Mouse (Mus musculus) megakaryocyte, embryonic 14.5 days (primary cell): Measurements from ENCODE around the gene Rcor1. TPM values are rescaled to one million over a fixed set of nuclear protein-coding genes. Genes with fewer than 3 reads are reported as not detected.

Source experiments
- H3K27me3 ChIP-seq: replicated peaks from 2 replicates; pipeline ENCODE3; 2012; ENCODE audit warnings: inconsistent platforms
- H3K36me3 ChIP-seq: replicated peaks from 2 replicates; pipeline ENCODE3; 2012; ENCODE audit warnings: low read length, inconsistent platforms, mixed read lengths
- H3K4me1 ChIP-seq: 2 replicates; pipeline ENCODE4 v1.6.1; 2012; ENCODE audit warnings: inconsistent platforms
- H3K4me3 ChIP-seq: replicated peaks from 2 replicates; pipeline ENCODE3; 2012; ENCODE audit warnings: moderate library complexity, mild to moderate bottlenecking, inconsistent platforms
- H3K9me3 ChIP-seq: 2 replicates; pipeline ENCODE4 v1.6.1; 2012; ENCODE audit warnings: inconsistent platforms
- FLI1 ChIP-seq: IDR thresholded peaks from 2 replicates; pipeline ENCODE4 v1.6.1; 2012; ENCODE audit warnings: low read length, inconsistent platforms, mixed read lengths
- GATA1 ChIP-seq: IDR thresholded peaks from 3 replicates; pipeline ENCODE4 v1.6.1; 2012; ENCODE audit warnings: mixed read lengths, low read length, inconsistent platforms, borderline replicate concordance
- polyA plus RNA-seq: library from polyadenylated mRNA; stranded (reverse); fragments of >175 nt; gene quantifications from 2 replicates; pipeline ENCODE4 v1.2.3, GENCODE M21; 2012; ENCODE audit warnings: low replicate concordance; ENCODE audit not compliant: insufficient read depth

Gene Rcor1
- polyA plus RNA-seq, 1 experiment, result 2.9 TPM

DNA sequence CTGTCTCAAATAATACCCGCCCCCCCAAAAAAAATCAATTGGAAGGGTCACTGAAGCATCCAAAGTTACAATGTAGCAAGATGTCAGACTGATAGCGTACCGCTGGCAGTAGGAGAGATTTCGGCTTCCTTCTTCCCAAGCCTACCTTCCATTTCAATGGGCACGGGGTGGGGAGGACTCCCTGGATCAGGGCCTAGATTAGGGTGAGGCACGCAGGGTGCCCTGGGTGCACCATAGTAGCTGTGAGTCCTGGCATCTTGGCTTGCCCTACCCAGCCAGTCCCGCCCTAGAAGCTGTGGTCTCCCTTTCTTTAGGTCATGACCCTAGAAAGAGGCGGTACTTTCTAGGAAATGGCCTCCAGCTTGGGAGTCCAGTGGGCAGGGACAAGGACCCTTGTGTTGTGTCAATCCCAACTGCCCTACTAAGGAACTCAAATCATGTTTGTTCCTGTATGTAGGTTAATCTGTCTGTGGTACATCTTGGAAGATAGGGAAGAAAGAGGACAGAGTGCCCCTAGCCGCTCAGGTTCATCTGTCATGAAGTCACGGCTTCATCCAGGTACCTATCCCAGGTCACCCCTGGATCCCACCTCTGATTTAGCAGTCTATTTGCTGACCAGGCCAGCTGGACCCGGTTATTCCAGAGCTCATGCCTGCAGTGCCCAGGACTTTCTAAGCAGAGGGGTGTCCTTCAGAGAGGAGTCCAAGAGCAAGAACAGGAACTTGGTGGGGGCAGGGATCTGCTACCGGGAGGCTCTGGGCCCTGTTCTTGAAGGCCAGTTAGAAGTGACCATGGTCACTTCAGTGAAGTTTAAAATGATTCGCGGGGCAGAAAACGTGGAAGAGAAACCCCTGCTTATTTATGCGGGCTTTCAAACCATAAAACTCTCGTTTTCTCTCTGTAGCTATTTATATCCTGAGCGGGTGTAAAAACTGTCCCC, 1.6 kb upstream of the Rcor1 start:
- Histone ChIP-seq H3K9me3 (no peaks in the 10 kb centered on the region), H3K27me3 (no peaks in the 10 kb centered on the region), H3K4me3 (peak overlapping the region; percentile 98), H3K4me1 (peaks cover 71% of the 10 kb centered on the region), H3K36me3 (peaks cover 4% of the 10 kb centered on the region)
- TF ChIP-seq GATA1 (no peak), FLI1 (no peak)

DNA sequence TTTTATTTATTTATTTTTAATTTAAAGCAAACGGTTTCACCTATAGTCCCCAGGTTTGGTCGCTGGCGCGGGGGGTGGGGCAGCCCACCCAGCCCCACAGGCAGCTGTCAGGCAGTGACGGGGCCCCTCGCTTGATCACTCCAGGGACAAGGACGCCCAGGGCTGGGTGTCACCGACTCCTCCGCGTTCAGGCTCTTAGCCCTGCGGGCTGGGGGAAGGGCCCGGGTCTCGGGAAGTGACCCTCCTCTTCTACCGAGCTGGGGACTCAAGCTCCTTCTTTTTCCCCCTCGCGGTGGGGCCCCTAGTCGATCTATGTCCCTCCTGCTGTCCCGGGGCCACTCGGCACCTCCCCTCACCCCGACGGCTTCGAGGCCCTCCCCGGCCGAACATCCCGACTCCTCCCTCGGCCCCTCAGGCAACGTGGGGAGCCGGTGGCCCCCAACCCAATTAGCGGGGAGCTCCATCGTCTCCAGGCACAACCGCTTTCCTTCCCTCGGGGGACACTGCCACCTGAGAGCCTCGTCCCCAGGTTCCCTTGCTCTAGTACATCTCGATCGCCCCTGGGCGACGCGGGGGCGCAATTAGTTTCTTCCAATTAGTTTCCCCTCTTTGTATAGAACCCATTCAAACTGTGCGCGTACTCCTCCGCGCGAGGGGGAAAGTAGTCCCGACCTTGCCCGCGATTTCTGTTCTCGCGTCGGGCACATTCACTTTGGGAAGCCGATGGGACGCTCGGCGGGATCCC, 748 bp upstream of the Rcor1 start:
- TF ChIP-seq FLI1 (no peak), GATA1 (no peak)
- Histone ChIP-seq H3K36me3 (peaks cover 10% of the 10 kb centered on the region), H3K4me3 (peak overlapping the region; percentile 98), H3K9me3 (no peaks in the 10 kb centered on the region), H3K27me3 (no peaks in the 10 kb centered on the region), H3K4me1 (peaks cover 73% of the 10 kb centered on the region)

DNA sequence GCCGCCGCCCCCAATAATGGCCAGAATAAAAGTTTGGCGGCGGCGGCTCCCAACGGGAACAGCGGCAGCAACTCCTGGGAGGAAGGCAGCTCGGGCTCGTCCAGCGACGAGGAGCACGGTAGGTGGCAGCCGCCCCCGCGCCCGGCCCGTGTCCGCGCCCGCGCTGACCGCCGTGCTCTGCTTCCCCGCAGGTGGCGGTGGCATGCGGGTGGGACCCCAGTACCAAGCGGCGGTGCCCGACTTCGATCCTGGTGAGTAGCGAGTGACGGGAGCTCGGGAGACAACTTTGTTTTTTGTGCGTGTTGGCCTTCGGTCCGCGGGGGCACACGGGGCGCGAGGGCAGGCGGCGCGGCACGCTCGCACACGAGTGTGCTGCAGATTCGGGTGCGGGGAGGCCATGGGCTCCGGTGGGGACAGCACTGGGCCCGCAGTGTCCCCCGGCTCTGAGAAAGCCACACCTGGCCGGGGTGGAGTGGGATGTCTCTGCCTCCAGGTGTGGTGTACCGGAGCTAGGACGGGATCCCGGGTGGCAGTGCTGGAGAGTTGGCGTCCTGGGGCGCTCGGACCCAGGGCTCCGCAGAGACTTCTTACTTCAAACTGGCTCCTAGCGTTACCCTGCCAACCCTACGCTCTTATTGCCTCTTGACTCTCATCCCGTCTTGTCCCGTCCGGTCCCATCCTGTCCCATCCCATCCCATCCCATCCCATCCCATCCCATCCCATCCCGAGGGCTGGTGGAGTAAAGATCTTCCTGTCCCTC, 800 bp downstream of the Rcor1 start:
- Histone ChIP-seq H3K9me3 (no peaks in the 10 kb centered on the region), H3K27me3 (no peaks in the 10 kb centered on the region), H3K4me1 (peaks cover 82% of the 10 kb centered on the region), H3K4me3 (peak overlapping the region; percentile 98), H3K36me3 (peaks cover 20% of the 10 kb centered on the region)
- TF ChIP-seq FLI1 (no peak), GATA1 (no peak)

DNA sequence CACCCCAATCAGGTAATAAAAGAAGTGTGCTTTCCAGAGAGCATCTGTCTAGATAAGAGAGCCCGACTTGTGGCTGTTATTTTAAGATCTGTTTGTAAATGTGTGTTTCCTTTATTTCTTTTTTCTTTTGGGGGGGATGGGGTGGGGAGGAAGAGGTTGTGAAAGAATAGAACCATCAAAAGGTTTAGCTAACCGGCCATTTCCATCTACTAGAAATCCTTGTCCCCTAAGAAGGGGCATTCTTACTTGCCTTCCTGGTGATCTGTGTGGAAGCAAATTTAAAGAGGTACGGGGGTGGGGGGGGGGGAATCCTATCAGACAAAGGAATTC, 1.3 kb downstream of the Rcor1 start:
- Histone ChIP-seq H3K4me1 (peaks cover 82% of the 10 kb centered on the region), H3K36me3 (peaks cover 20% of the 10 kb centered on the region), H3K9me3 (no peaks in the 10 kb centered on the region), H3K4me3 (peak overlapping the region; percentile 98), H3K27me3 (no peaks in the 10 kb centered on the region)
- TF ChIP-seq GATA1 (no peak), FLI1 (no peak)

DNA sequence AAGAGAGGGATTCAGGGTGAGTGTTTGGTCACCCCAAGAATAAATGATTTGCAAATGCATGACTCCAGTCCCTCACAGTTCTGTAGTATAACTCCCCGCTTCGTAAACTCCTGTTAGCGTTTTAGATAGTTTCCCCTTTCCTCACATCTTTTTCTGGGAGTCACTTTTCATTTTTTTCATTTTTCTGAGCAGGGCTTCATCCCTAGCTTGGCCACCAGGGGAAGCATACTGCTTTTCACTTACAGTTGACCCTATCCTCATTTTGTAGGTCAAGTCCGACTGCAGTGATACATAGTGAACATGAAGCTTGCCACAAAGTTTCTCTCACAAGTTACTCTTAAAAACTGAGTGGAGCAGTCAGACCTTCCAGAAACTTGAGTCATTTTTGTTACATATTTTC, 2.0 kb downstream of the Rcor1 start:
- H3K9me3 ChIP-seq, result no peaks in the 10 kb centered on the region
- no peaks in the 10 kb centered on the region for H3K27me3 ChIP-seq
- H3K4me1 ChIP-seq, result peaks cover 80% of the 10 kb centered on the region
- TF ChIP-seq GATA1, result no peak
- TF ChIP-seq FLI1, result no peak
- H3K4me3 ChIP-seq, result peak overlapping the region; percentile 98
- H3K36me3 ChIP-seq, result peaks cover 25% of the 10 kb centered on the region

DNA sequence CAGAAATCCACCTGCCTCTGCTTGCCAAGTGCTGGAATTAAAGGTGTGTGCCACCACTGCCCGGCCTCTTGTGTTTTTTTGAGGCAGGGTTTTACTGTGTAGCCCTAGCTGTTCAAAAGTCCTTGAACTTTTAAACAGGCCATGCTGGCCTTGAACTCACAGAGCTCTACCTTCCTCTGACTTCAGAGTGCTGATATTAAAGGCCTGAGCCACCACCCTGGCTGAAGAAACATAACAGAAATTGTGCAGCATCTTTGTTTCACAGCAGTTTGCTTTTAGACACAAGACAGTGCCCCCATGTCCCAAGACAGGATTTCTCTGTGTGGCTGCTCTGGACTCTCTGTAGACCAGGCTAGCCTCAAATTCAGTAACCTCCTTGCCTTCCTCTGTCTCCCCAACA, 3.2 kb downstream of the Rcor1 start:
- H3K36me3 ChIP-seq, result peaks cover 35% of the 10 kb centered on the region
- TF ChIP-seq FLI1, result no peak
- no peak for TF ChIP-seq GATA1
- H3K9me3 ChIP-seq, result no peaks in the 10 kb centered on the region
- no peak overlapping the region for H3K4me3 ChIP-seq
- no peaks in the 10 kb centered on the region for H3K27me3 ChIP-seq
- H3K4me1 ChIP-seq, result peaks cover 78% of the 10 kb centered on the region

DNA sequence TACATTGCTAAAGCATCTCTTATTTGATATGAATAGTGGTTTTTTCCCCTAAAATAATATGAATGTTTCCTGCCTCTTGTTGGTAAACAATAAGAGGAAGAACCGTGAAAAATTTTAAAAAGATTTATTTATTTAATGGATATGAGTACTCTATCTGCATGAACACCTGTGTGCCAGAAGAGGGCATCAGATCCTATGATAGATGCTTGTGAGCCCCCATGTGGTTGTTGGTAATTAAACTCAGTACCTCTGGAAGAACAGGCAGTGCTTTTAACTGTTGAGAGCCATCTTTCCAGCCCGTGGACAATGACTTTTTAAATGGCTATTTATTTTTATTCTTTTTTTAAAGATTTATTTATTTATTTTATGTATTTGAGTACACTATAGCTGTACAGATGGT, 5.7 kb downstream of the Rcor1 start:
- no peak for TF ChIP-seq GATA1
- no peak for TF ChIP-seq FLI1
- peaks cover 80% of the 10 kb centered on the region for H3K4me1 ChIP-seq
- no peaks in the 10 kb centered on the region for H3K9me3 ChIP-seq
- H3K4me3 ChIP-seq, result no peak overlapping the region
- H3K36me3 ChIP-seq, result peaks cover 54% of the 10 kb centered on the region
- no peaks in the 10 kb centered on the region for H3K27me3 ChIP-seq

DNA sequence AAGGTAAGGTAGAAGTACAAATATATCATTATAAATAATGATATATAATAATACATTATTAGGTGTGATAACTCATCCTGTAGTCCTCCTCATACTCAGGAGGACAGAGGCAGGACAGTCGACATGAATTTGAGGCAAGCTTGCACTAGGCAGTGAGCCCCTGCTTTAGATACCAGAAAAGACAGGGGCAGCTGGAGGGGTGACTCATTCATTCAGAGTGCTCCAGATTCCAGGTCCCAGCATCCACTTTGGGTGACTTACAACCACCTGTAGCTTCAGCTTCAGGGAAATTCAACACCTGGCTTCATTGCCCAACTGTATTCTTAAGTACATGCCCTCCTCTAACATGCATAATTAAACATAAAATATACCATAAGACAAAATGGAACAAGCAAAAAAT, 7.7 kb downstream of the Rcor1 start:
- peaks cover 73% of the 10 kb centered on the region for H3K36me3 ChIP-seq
- no peaks in the 10 kb centered on the region for H3K27me3 ChIP-seq
- no peak for TF ChIP-seq FLI1
- no peak overlapping the region for H3K4me3 ChIP-seq
- H3K4me1 ChIP-seq, result peaks cover 77% of the 10 kb centered on the region
- H3K9me3 ChIP-seq, result peaks cover 9% of the 10 kb centered on the region; the same call in 1 of the 2 replicates

DNA sequence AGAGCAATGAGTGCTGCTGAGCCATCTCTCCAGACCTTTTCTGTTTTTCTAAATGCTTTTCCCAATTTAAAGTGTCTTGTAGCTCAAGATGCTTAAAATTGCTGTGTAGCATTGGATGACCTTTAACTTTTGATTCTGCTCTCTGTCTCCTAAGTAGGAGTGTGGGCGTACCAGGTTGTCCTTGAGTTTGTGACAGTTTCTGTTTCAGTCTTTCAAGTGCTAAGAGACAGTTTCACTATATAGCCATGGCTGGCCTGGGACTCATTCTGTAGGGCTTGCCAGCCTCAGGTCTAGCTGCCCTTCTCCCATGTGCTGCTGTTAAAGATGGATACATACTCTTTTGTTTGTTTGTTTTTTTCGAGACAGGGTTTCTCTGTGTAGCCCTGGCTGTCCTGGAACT, 9.1 kb downstream of the Rcor1 start:
- H3K36me3 ChIP-seq, result peaks cover 77% of the 10 kb centered on the region
- H3K4me1 ChIP-seq, result peaks cover 66% of the 10 kb centered on the region

More for the DNA sequence above, 9.1 kb downstream of the Rcor1 start:
- TF ChIP-seq FLI1, result no peak
- no peak for TF ChIP-seq GATA1
- Histone ChIP-seq H3K4me3 (no peak overlapping the region), H3K9me3 (peaks cover 9% of the 10 kb centered on the region; the same call in 1 of the 2 replicates), H3K27me3 (no peaks in the 10 kb centered on the region)
